Mouse (Mus musculus) MEL (cell line): Measurements from ENCODE around the gene A030005K14Rik.

Experiments
- CTCF ChIP-seq, 3 experiments: IDR thresholded peaks in 2 of 3; conservative IDR thresholded peaks in 1 of 3; 2 replicates each; pipeline ENCODE4 v1.5.1; 2011 to 2012; ENCODE audit warnings: low read length in 3 of 3, low read depth in 2 of 3, mild to moderate bottlenecking in 2 of 3, improper control_type of control experiment in 1 of 3, inconsistent platforms in 1 of 3, mixed read lengths in 1 of 3, moderate library complexity in 1 of 3; ENCODE audit not compliant: control insufficient read depth in 1 of 3, insufficient read depth in 1 of 3, poor library complexity in 1 of 3, severe bottlenecking in 1 of 3
- ELF1 ChIP-seq: IDR thresholded peaks from 2 replicates; pipeline ENCODE4 v1.6.1; 2014; ENCODE audit warnings: low read depth, mild to moderate bottlenecking, inconsistent platforms, low read length, improper control_type of control experiment, moderate library complexity
- EP300 ChIP-seq, 2 experiments: IDR thresholded peaks; 2 replicates each; pipeline ENCODE4 v1.6.1; 2011; ENCODE audit warnings: improper control_type of control experiment in 2 of 2, low read length in 2 of 2, low read depth in 1 of 2, mild to moderate bottlenecking in 1 of 2
- GABPA ChIP-seq: IDR thresholded peaks from 2 replicates; pipeline ENCODE4 v1.6.1; 2012; ENCODE audit warnings: low read depth, mild to moderate bottlenecking, inconsistent platforms, low read length, improper control_type of control experiment, moderate library complexity
- UBTF ChIP-seq: IDR thresholded peaks from 2 replicates; pipeline ENCODE4 v1.6.1; 2012; ENCODE audit warnings: low read depth, mild to moderate bottlenecking, inconsistent platforms, low read length, improper control_type of control experiment, moderate library complexity, borderline replicate concordance; ENCODE audit not compliant: insufficient read depth

DNA sequence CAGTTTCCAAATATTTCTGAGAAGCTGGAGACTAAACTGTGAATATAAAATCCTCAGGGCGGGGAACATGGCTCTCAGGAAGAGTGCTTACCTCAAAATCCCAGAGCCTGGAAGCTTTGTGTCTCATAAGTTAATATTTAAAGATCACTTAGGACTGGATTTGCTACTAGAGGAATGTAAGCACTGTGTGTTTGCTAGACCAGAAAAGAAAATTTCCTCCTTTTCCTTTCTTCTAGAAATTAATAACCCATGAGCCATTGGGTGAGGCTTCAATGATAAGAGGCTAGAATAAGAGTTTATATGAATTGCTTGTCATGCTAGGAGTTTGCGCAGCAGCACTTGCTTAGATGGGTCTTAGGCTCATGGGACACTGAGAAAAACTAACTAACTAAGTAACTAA is 25.6 kb upstream of the A030005K14Rik start:
- TF ChIP-seq ELF1 (no peak), GABPA (no peak), UBTF (no peak), CTCF (IDR thresholded peaks at IDR 0.05 in 2 of 3, conservative IDR thresholded peaks at IDR 0.05 in 1 of 3; ENCODE audit: control insufficient read depth in 1 of 3, insufficient read depth in 1 of 3, low read depth in 2 of 3, low read length in 3 of 3, poor library complexity in 1 of 3, severe bottlenecking in 1 of 3) (no peak), EP300 (IDR thresholded peaks at IDR 0.05; ENCODE audit: low read depth in 1 of 2, low read length in 2 of 2) (no peak)
